Mouse (Mus musculus) layer of hippocampus, postnatal 25 days (tissue): ENCODE data around the gene Vmn1r39. TPM values are rescaled to one million over a fixed set of nuclear protein-coding genes. Genes with fewer than 3 reads are reported as not detected.
"Not testable (repeated sequence)": the region's sequence is repeated elsewhere in the genome, so short reads cannot be mapped to it uniquely, and the experiment has no call there.

Experiments used
- DNase-seq, 2 experiments: peaks; one replicate each; pipeline ENCODE4 v3.0.0; 2022; ENCODE audit warnings: mixed read lengths in 2 of 2, low spot score in 1 of 2; ENCODE audit errors: extremely low spot score in 1 of 2
- total RNA-seq, 2 experiments: library from RNA; stranded (reverse); gene quantifications; 2 replicates each; pipeline ENCODE4 v1.2.3; 2021

Vmn1r39 gene
- total RNA-seq: not detected

DNA sequence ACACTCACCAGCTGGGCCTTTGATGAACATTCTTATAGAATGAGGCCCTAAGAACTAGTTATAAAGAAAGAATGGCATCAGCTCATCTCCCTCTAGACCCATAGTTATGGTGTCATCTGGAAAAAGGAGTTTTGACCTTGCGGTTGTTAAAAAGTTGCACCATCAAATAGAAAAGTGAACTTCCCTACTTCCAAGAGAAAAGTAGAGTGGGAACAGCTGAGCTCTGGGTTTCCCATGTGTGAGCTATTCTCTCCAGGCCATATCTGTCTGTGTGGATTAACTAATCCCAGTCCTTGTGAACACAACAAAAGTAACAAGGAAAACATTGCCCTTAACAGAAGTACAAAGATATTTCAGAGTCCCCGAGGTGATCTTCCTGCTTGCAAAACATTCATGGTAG lies at the start of gene Vmn1r39:
TSS of gene Vmn1r39 (minus strand) at position 101 of the 400 bp plus-strand sequence.
- DNase-seq: no peak

DNA sequence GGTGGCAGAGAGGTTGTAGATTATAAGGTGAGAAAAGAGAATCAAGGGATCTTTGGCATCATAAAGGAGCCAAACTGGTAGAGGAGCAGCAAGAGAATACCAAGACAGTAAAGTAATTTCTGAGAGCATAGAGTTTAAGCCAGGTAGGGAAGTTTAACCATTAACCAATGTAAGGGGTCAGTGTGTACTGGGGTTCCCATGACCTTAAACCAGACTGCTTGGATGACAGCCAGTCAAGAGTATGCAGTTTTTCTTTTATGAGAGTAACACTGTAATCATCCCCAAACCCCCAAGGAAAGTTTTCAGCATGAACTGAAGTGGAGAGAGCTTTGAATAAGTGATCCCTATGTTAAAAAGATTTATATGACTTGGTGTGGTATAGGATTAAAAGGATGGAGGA lies 49.0 kb upstream of the Vmn1r39 start:
- no peak for DNase-seq

DNA sequence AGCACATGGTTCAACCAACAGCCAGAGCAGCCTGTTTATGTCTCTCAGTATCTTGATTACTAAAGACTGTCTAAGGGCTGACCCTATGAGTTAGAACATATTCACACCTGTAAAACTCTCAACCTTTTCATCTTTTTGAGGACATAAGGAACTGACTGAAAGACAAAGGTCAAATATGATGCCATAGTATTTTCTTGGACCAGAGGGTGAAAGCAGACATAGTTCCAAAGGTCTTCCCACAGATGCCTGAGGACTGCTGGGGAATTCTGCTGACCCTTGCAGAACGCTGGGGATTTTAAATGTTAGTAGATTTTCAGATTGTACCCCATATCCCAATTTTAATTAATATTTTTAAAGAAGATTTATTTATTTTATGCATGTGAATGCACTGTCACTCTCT lies 47.9 kb upstream of the Vmn1r39 start:
- no peak for DNase-seq

DNA sequence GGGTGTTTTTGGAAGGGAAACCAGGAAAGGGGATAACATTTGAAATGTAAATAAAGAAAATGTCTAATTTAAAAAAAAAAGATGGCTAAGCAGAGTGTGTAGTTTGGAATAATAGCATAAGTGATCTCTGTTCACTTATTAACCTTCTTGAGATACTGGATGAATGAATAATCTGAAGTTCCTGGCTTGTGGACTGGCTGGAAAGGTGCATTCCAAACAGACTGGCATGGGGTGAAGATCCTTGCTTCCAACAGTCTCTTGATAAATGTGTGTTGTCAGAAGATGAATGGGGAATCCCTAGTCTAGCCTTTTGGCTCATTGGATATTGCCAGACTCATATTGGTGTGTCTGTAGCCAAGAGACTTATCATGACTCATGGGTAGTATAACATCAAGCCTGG lies 45.8 kb upstream of the Vmn1r39 start:
- DNase-seq: no peak

DNA sequence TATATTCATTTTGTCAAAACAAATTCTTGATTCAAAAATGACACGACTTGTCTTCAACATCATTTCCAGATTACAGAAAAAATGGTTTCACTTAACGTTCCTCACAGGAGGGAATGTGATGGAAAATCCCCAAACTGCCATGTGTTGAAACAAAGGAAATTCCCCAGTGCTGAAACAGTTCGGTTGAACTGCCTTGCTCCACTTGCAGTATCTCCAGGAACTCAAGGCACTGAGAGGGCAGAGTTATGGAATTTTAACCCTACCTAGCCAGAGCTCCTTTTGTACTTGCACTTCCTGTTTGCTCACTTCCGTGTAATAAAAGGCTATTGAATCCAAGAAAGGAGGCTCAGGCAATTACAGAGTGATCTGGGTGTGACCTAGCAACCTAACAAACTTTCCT lies 38.5 kb upstream of the Vmn1r39 start:
- DNase-seq: no peak

DNA sequence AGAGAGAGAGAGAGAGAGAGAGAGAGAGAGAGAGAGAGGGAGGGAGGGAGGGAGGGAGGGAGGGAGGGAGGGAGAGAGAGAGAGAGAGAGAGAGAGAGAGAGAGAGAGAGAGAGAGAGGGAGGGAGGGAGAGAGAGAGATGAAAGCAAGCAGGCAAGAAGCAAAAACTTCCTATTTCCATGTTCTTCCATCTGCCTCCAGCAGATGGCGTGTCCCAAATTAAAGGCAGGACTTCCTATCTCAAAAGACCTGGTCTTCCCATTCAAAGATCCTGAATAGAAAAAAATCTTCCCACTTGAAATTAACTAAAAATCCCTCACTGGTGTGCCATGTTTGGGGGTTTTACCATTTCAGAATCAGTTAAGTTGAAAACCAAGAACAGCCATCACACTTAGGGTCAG lies 30.2 kb upstream of the Vmn1r39 start:
- peak in 1 of 2 experiments; percentile 51 for DNase-seq

DNA sequence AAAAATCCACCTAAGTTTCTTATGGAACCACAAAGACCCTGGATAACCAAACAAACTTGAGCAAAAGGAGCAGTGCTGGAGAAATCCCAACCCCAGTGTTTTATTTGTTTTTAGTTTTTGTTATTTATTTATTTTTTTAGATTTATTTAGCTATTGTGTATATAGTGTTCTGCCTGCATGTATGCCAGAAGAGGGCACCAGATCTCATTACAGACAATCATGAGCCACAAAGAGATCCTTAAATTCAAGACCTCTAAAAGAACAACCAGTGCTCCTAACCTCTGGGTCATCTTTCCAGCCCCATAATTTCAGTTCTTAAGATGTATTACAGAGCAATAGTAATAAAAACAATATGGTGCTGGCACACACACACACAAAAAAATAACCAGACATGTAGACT lies 26.5 kb upstream of the Vmn1r39 start:
- DNase-seq: no peak

DNA sequence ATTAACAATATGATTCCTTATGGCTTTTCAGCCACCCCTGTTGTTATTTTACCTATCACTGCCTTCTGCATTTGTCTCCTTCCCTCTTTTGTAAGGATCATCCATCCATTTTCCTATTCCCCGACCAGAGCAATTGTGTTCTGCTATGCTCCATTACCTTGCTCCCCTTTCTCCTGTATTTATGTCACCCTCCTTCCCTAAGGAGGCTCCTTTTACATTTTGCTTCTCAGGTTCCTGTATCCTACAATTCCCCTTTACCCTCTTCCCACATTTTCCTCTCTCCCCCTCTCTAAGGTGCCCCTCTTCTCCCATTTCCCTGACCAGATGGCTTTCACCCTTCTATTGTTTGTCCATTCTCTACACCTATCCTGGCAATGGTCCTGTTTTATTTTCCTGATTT lies 4.1 kb downstream of the Vmn1r39 start:
- no peak for DNase-seq

DNA sequence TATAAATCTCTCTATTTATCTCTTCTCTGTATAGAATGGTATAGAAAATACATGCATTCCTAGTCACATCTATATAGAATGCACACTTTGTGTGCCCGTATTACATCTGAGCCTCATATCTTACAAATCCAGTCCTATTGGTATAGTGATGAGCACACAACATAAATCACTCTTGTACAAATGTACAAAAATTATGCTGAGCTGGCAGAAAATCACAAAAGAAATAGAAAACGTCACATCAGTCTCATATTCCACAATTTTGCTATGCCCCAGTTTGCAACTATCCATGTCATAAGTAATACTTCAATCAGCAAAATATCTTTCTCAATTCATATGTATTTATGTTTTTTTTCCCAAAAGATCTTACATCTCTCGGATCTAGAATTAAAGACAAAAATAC lies 4.7 kb downstream of the Vmn1r39 start:
- no peak for DNase-seq

DNA sequence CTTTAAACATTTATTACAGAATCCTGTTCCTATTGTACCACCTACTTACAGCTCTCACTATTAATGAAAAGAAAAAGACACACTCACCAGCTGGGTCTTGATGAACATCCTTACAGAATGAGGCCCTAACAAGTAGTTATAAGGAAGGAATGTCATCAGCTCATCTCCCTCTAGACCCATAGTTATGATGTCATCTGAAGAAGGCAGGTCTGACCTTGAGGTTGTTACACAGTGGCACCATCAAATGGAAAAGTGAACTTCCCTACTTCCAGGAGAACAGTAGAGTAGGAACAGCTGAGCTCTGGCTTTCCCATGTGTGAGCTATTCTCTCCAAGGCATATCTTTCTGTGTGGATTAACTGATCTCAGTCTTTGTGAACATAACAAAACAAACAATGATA lies 27.9 kb downstream of the Vmn1r39 start, which contains the start of gene Vmn1r38:
TSS of gene Vmn1r38 (minus strand) at position 101 of the 400 bp plus-strand sequence.
- not testable (repeated sequence) for DNase-seq

Other genes starting within 250 kb of the Vmn1r39 start
- gene Vmn1r33, start 192.3 kb downstream of the Vmn1r39 start, total RNA-seq: not detected
- not detected for gene Vmn1r34, start 166.7 kb downstream of the Vmn1r39 start, total RNA-seq
- not detected for gene Vmn1r35, start 124.7 kb downstream of the Vmn1r39 start, total RNA-seq
- gene Vmn1r36, start 91.4 kb downstream of the Vmn1r39 start, total RNA-seq: not detected
- not detected for gene Vmn1r37, start 81.2 kb downstream of the Vmn1r39 start, total RNA-seq
- gene Vmn1r38, start 28.0 kb downstream of the Vmn1r39 start, total RNA-seq: not detected
- gene Gng12, start 85.8 kb upstream of the Vmn1r39 start, total RNA-seq: 10 to 100 TPM; 64.7 to 82.2 TPM
- gene Gadd45a, start 226.8 kb upstream of the Vmn1r39 start, total RNA-seq: 10 to 100 TPM in 1 of 2 experiments, 1 to 10 TPM in 1; 8.2 to 10.5 TPM